ENCODE assay signal across 35 mouse cellular contexts in genomic region chr5:107776777-107777544, GRCm38 (mm10). TPM values are rescaled to one million over a fixed set of nuclear protein-coding genes. Genes with fewer than 3 reads are reported as not detected.
DNase-seq lines count a peak whose midpoint lies in the region; ATAC-seq and TF ChIP-seq lines count a peak whose summit lies in the region.
"Had no signal": no experiment of that assay in that cellular context is flagged by ENCODE, and none has a peak within 500 bp of the region (broad histone marks: within the 10 kb centered on the region; RNA-seq: fewer than 3 reads in every experiment).

No protein-coding gene starts in this region.

- no peak overlapping the region for H3K9ac ChIP-seq in kidney, embryonic 14.5 days (ENCODE audit: low read depth, low read length)
- H3K9ac ChIP-seq in intestine, embryonic 16.5 days (ENCODE audit: low read depth, low read length), result no peak overlapping the region
- H3K9ac ChIP-seq: embryonic facial prominence, embryonic 12.5 days; heart, embryonic 15.5 days; hindbrain, embryonic 13.5 days; liver, embryonic 14.5 days; neural tube, embryonic 12.5 days had no signal

- peak; percentile 69 for DNase-seq in kidney, adult 2 months
- peak; percentile 85 for DNase-seq in 416B (ENCODE audit: low read depth)
- no peak for DNase-seq in layer of hippocampus, postnatal 10 days (ENCODE audit: low spot score in 2 of 2)
- DNase-seq in heart, postnatal 25 days (ENCODE audit: low spot score), result no peak
- DNase-seq: adrenal gland, postnatal 25 days; cerebellum, adult 11-12 months; cerebellum, adult 9-11 months; embryo, embryonic 11 days; gastrocnemius, adult 2 months; gastrocnemius, postnatal 36 days; heart, postnatal 36 days; layer of hippocampus, adult 9-11 months; liver; lung, adult 2 months; lung, postnatal 10 days; right cerebral cortex, adult 18-20 months; spleen, adult 18-20 months; thymus, postnatal 25 days had no signal

- TF ChIP-seq POLR2A in kidney, adult 2 months (IDR thresholded peaks at IDR 0.05; ENCODE audit: low read depth, low read length), result no peak

- 52% methylated on average over 4 of the region's 4 CpGs for WGBS in kidney, adult 2 months
- WGBS in kidney, embryonic 14.5 days, result 85% methylated on average over 4 of the region's 4 CpGs
- 70% methylated on average over 4 of the region's 4 CpGs for WGBS in intestine, embryonic 16.5 days

- no peaks in the 10 kb centered on the region for H3K9me3 ChIP-seq in kidney, embryonic 14.5 days (ENCODE audit: control insufficient read depth, low read length)
- no peaks in the 10 kb centered on the region for H3K9me3 ChIP-seq in intestine, embryonic 16.5 days (ENCODE audit: control insufficient read depth, low read length)
- H3K9me3 ChIP-seq: embryonic facial prominence, embryonic 12.5 days; forebrain, embryonic 10.5 days; G1E; heart, embryonic 15.5 days; hindbrain, embryonic 13.5 days; midbrain, embryonic 10.5 days; neural tube, embryonic 12.5 days had no signal

- no peak overlapping the region for H3K27ac ChIP-seq in kidney, adult 2 months (ENCODE audit: insufficient read depth, low read depth, low read length)
- H3K27ac ChIP-seq in kidney, embryonic 14.5 days (ENCODE audit: low read depth, low read length), result no peak overlapping the region
- H3K27ac ChIP-seq in intestine, embryonic 16.5 days (ENCODE audit: low read length), result no peak overlapping the region
- H3K27ac ChIP-seq: embryonic facial prominence, embryonic 12.5 days; forebrain, embryonic 10.5 days; gastrocnemius, adult 2 months; heart, embryonic 15.5 days; hindbrain, embryonic 13.5 days; liver, embryonic 14.5 days; macrophage; midbrain, embryonic 10.5 days; neural tube, embryonic 12.5 days had no signal

- H3K4me1 ChIP-seq in kidney, adult 2 months (ENCODE audit: control insufficient read depth, insufficient read depth, low read length), result peaks cover 4% of the 10 kb centered on the region; the same call in 1 of the 2 replicates
- H3K4me1 ChIP-seq in kidney, embryonic 14.5 days (ENCODE audit: control insufficient read depth, insufficient read depth, low read length), result no peaks in the 10 kb centered on the region
- H3K4me1 ChIP-seq in intestine, embryonic 16.5 days (ENCODE audit: control insufficient read depth, insufficient read depth, low read length), result no peaks in the 10 kb centered on the region
- H3K4me1 ChIP-seq: embryonic facial prominence, embryonic 12.5 days; forebrain, embryonic 10.5 days; heart, embryonic 15.5 days; hindbrain, embryonic 13.5 days; midbrain, embryonic 10.5 days; neural tube, embryonic 12.5 days had no signal

- H3K36me3 ChIP-seq in kidney, adult 2 months (ENCODE audit: control insufficient read depth, insufficient read depth, low read length), result peaks cover 1% of the 10 kb centered on the region; the same call in 1 of the 2 replicates
- peaks cover 2% of the 10 kb centered on the region; the same call in 1 of the 2 replicates for H3K36me3 ChIP-seq in kidney, embryonic 14.5 days (ENCODE audit: control insufficient read depth, insufficient read depth, low read length)
- no peaks in the 10 kb centered on the region for H3K36me3 ChIP-seq in intestine, embryonic 16.5 days (ENCODE audit: control insufficient read depth, insufficient read depth, low read length)
- H3K36me3 ChIP-seq: hindbrain, embryonic 13.5 days; neural tube, embryonic 12.5 days had no signal

- no peak for ATAC-seq in kidney, embryonic 14.5 days (ENCODE audit: low FRiP score, low TSS enrichment)
- ATAC-seq in CD4-positive, CD25-positive, alpha-beta regulatory T cell, adult 4 months, result peak; percentile 51
- ATAC-seq in intestine, embryonic 16.5 days, result peak; percentile 89
- ATAC-seq: forebrain, embryonic 16.5 days; midbrain, embryonic 16.5 days had no signal

- H3K4me3 ChIP-seq in kidney, adult 2 months (ENCODE audit: insufficient read depth, low read depth, low read length), result no peak overlapping the region
- H3K4me3 ChIP-seq in kidney, embryonic 14.5 days (ENCODE audit: low read length), result no peak overlapping the region
- no peak overlapping the region for H3K4me3 ChIP-seq in intestine, embryonic 16.5 days (ENCODE audit: low read length)
- H3K4me3 ChIP-seq: embryonic facial prominence, embryonic 12.5 days; forebrain, embryonic 10.5 days; gastrocnemius, adult 2 months; heart, embryonic 15.5 days; hindbrain, embryonic 13.5 days; midbrain, embryonic 10.5 days; neural tube, embryonic 12.5 days had no signal

- no peak overlapping the region for H3K4me2 ChIP-seq in kidney, embryonic 14.5 days (replicated peaks; ENCODE audit: low read depth, low read length)
- no peak overlapping the region for H3K4me2 ChIP-seq in intestine, embryonic 16.5 days (ENCODE audit: low read depth, low read length)
- H3K4me2 ChIP-seq: embryonic facial prominence, embryonic 12.5 days; heart, embryonic 15.5 days; hindbrain, embryonic 13.5 days; neural tube, embryonic 12.5 days had no signal

- no peaks in the 10 kb centered on the region for H3K27me3 ChIP-seq in kidney, adult 2 months (replicated peaks; ENCODE audit: control insufficient read depth, insufficient read depth, low read length)
- H3K27me3 ChIP-seq in kidney, embryonic 14.5 days (ENCODE audit: control insufficient read depth, insufficient read depth, low read length), result no peaks in the 10 kb centered on the region
- no peaks in the 10 kb centered on the region for H3K27me3 ChIP-seq in intestine, embryonic 16.5 days (replicated peaks; ENCODE audit: control insufficient read depth, insufficient read depth, low read length)
- H3K27me3 ChIP-seq: embryonic facial prominence, embryonic 12.5 days; heart, embryonic 15.5 days; hindbrain, embryonic 13.5 days; neural tube, embryonic 12.5 days had no signal

- TF ChIP-seq CTCF in kidney, adult 2 months (conservative IDR thresholded peaks at IDR 0.05; ENCODE audit: insufficient read depth, insufficient read length, low read depth, low read length), result no peak

- intact Hi-C loops in heart, postnatal 25 days (cut with DNase I), result no loop called here

RNA-seq across cellular contexts. Expression of gene Gfi1, which starts 51.1 kb away (rescaled TPM):
- 0.19 and 0.53 TPM in 2 replicates for polyA plus RNA-seq in kidney, adult 2 months (2012; rRNA removed)
- polyA plus RNA-seq in kidney, embryonic 14.5 days (2014; fragmentation: Nextera tagmentation; extraction: Ambion mirVana), result not detected in 2 replicates
- polyA plus RNA-seq in CD4-positive, CD25-positive, alpha-beta regulatory T cell, adult 4 months (2017; shearing (Covaris generic)), result 1 to 10 TPM; 2.5 to 6.1 TPM
- polyA plus RNA-seq in intestine, embryonic 16.5 days (2015; fragmentation: Nextera tagmentation; extraction: Ambion mirVana), result 0.92 and 1.1 TPM in 2 replicates
- not detected for total RNA-seq in layer of hippocampus, postnatal 10 days (2021)
- not detected for total RNA-seq in heart, postnatal 25 days (2021)
- total RNA-seq: adrenal gland, postnatal 25 days; gastrocnemius, adult 2 months; heart, adult 8-10 months; heart, postnatal 36 days; left cerebral cortex, adult 18-20 months; left cerebral cortex, postnatal 14 days had no signal
- polyA plus RNA-seq: forebrain, embryonic 10.5 days; forebrain, embryonic 16.5 days; hindbrain, embryonic 13.5 days; midbrain, embryonic 10.5 days; midbrain, embryonic 16.5 days; neural tube, embryonic 12.5 days had no signal

RNA-seq across cellular contexts. Expression of gene Ube2d2b, which starts 52.9 kb away (rescaled TPM):
- 0.08 TPM in 1 of 2 replicates, not detected in the other for polyA plus RNA-seq in kidney, adult 2 months (2012; rRNA removed)
- polyA plus RNA-seq in kidney, embryonic 14.5 days (2014; fragmentation: Nextera tagmentation; extraction: Ambion mirVana), result 0.64 and 0.95 TPM in 2 replicates
- polyA plus RNA-seq in CD4-positive, CD25-positive, alpha-beta regulatory T cell, adult 4 months (2017; shearing (Covaris generic)), result under 1 TPM in 1 of 2 experiments, not detected in 1; 0.32 TPM
- 0.07 TPM in 2 replicates for polyA plus RNA-seq in intestine, embryonic 16.5 days (2015; fragmentation: Nextera tagmentation; extraction: Ambion mirVana)
- not detected for total RNA-seq in layer of hippocampus, postnatal 10 days (2021)
- not detected for total RNA-seq in heart, postnatal 25 days (2021)
- total RNA-seq: adrenal gland, postnatal 25 days; gastrocnemius, adult 2 months; gastrocnemius, postnatal 36 days; heart, adult 8-10 months; heart, postnatal 36 days; left cerebral cortex, adult 18-20 months; left cerebral cortex, postnatal 14 days had no signal
- polyA plus RNA-seq: G1E; lung, adult 2 months; macrophage had no signal

Comparison
In these comparisons a context has a peak if more than half of its experiments do, and no peak if none do; other contexts are left out.
1. DNase-seq: peak in kidney, adult 2 months (single experiment) and 416B (single experiment); none in layer of hippocampus, postnatal 10 days (0 of 2) and heart, postnatal 25 days (single experiment).